Mouse (Mus musculus): ENCODE measurements around the gene Gm28048.

Gm28048 gene

GRCm38 (mm10) chr11:22950131-22950530 is 31.8 kb downstream of the Gm28048 start:
- no peak for DNase-seq (ENCODE audit: extremely low spot score)

DNA sequence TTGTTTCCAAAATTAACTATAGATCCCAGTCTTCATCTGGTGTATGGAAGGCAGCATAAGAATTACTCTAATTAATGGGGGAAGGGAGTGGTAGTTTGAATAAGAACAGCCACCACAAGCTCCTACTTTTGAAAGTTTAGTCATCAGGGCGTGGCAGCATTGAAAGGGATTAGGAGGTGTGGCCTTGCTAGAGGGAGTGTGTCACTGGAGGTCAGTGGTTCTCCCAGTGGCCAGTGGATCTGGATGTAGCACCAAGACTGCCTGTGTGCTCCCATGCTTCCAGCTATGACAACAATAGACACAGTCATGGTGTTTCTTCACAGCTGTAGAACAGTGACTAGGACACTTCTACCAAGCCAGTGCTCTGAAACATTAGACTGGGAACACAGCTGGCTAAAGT is 32.8 kb downstream of the Gm28048 start:
- DNase-seq (ENCODE audit: extremely low spot score): no peak

DNA sequence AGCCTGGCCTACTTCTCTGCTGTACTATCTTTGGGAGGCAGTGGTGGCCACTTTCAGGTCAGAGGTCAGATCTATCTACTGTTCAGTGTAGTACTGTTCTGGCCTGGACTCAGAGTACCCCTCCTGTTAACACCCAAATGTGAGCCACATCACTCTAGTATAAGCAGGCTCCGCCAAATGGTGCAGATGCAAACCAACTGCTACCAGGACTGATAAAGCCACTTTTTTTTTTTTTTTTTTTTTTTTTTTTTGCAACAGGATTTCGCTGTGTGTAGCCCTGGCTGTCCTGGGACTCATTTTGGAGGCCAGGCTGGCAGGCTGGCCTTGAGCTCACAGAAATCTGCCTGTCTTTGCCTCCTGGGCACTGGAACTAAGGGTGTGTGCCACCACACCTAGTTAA is 42.9 kb downstream of the Gm28048 start:
- no peak for DNase-seq (ENCODE audit: extremely low spot score)

- DNase-seq (ENCODE audit: extremely low spot score): no peak
Observed at GRCm38 (mm10) chr11:22937716-22938316, 44.1 kb downstream of the Gm28048 start.

- DNase-seq (ENCODE audit: extremely low spot score): no peak
Observed at GRCm38 (mm10) chr11:22936446-22937125, 45.3 kb downstream of the Gm28048 start.

DNA sequence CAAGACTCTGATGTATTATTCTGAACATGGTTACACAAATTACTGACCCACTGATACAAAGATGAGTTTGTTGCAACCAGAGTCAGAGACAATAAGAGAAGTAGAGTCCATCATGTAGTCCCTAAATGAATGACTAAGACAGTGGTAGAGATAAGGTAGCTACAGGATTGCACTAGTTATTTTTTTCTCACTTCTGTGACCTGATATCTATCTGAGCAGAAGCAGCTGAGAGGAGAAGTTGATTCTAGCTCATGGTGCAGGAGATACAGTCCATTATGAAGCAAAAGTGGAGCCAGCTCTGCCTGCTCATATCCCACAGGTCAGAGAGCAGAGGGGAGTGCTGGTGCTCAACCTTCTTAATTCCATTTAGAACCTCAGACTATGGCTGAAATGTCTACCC is 49.7 kb downstream of the Gm28048 start:
- no peak for DNase-seq (ENCODE audit: extremely low spot score)

DNA sequence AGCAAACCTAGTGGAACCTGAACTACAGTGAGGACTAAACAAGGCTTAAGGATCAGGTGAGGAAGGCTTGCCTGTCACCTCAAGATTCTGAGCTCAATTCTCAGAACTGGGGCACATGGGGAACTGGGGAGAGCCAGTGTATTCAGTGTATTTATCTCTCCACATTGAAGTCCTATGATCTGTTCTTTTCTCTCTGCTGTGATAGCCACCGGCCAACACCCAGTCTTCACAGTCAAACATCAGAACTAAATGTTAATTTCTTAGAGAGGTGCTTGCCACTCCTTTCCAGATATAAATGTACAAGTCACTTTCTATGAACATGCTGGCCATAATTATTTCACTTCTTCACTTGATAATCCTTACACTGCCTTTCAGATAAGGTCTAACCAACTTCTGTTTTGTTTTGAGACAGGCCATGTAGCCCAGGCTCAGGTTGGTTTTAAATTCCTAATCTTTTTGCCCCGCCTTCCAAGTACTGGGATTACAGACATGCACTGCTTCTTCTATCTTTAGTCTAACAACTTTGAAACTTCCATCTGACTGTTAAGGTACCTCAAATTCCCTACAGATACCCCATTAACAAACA is 50.5 kb downstream of the Gm28048 start:
- DNase-seq (ENCODE audit: extremely low spot score): no peak

- DNase-seq (ENCODE audit: extremely low spot score): no peak
Observed at GRCm38 (mm10) chr11:22930129-22930528, 51.8 kb downstream of the Gm28048 start.

- DNase-seq (ENCODE audit: extremely low spot score): no peak
Observed at GRCm38 (mm10) chr11:22928586-22929169, 53.2 kb downstream of the Gm28048 start.

DNA sequence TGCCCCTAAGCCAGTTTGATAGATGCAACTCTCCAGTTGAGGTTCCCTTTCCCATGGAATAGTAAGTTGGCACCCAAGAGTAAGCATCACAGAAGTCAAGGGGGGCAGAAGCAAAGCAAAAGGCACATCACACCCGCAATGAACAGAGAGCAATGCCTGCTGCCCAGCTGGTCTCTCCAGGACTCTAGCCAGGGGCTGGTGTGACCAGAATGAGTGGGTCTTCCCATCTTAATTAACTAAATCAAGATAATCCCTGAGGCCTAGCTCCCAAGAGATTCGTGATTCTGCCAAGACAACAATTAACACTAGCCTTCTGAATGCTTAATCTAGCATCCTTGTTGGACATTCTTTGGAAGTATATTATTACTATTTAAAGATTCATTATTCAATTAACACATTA is 58.3 kb downstream of the Gm28048 start:
- DNase-seq (ENCODE audit: extremely low spot score): no peak

DNA sequence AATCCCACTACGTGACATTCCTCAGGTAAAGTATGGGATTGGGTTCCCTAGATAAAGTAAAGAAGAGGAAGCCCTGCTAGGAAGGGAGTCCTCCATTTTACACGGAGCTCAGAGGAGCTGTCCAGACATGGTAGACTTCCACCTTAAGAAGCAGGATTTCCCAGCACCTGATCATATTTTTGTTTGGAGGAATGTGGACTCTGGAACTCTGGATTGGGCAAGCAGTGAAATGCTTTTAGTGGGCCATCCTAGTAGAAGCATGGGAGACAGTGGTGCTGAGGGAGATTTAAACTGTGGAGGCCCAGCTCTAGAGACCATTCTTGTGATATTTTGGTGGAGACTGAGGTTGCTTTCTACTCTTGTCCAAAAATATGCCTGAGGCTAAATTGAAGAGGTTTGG is 59.3 kb downstream of the Gm28048 start:
- DNase-seq (ENCODE audit: extremely low spot score): no peak

DNA sequence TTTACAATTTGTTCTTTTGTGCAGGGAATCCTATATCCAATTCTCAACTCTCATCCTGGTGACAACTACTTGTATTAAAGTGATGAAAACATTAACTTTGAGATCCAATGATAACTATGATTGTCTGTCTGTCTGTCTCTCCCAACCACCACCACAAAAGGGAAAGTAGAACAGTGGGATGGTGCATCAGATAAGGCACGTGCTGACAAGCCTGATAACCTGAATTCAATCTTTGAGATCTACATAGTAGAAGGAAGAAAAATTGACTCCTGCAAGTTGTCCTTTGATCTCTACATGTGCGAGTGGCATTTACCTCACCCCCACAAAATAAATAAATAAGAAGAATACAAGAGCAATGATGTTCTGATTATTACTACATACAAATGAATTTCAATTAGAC is 62.6 kb downstream of the Gm28048 start:
- no peak for DNase-seq (ENCODE audit: extremely low spot score)

DNA sequence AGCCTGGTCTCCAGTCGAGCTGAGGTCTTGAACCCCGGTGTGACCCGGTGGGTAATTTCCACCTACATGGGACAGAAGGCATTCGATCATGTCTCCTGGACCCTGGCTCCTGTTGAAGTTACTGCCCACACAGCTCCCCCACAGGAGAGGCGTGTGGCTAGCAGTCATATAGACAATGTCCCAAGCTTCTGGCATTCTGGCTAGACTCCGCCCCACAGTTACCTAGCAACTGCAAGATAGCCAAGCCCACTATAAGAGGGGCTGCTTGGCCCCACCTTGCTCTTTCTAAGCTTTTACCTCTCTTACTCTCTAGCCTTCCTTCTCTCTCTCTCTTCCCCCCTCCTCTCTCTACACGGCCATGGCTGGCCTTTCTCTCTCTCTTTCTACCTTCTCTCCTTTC is 64.1 kb downstream of the Gm28048 start:
- DNase-seq (ENCODE audit: extremely low spot score): no peak

GRCm38 (mm10) chr11:22913744-22914143 is 68.1 kb downstream of the Gm28048 start:
- DNase-seq (ENCODE audit: extremely low spot score): no peak

DNA sequence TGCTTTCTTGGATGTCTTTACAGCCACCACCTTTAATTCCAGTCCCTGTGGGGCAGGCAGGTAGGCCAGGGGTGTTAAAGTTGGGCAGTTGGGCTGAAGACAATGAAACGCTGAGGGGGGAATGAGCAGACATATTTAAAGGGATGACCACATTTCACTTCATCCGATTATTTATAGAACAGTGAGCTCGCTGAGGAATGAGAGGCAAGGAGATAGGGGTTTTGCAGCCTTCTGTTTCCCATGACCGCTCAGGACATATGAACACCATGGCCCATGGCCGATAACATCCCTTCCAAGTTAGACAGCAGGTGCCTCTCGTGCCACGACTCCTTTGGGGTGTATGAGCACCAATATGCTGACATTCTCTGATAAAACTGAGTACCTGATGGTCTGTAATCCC is 70.1 kb downstream of the Gm28048 start:
- no peak for DNase-seq (ENCODE audit: extremely low spot score)

GRCm38 (mm10) chr11:22906453-22906865 is 75.4 kb downstream of the Gm28048 start:
- DNase-seq (ENCODE audit: extremely low spot score): no peak

- no peak for DNase-seq (ENCODE audit: extremely low spot score)
Observed at GRCm38 (mm10) chr11:22902923-22903322, 79.0 kb downstream of the Gm28048 start.

- DNase-seq (ENCODE audit: extremely low spot score): no peak
Observed at GRCm38 (mm10) chr11:22900041-22900440, 81.8 kb downstream of the Gm28048 start.

DNA sequence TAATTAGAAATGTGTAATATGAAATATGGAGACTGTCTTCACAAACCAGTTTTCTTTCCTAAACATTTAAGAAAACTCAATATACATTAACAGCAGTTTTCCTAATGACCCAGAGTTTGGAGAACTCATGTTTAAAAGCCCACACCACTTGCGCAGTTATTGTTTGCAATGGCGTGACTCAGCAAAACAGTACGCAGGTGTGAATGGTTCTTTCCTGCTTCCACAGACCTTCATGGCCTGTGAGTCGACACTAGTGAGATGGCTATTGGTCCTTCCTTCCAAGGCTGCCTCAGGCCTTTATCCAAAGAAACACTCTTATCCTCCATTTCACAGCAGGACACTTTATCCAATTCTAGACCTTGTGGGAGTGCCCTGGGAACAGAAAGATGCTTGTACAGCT is 84.2 kb downstream of the Gm28048 start:
- DNase-seq (ENCODE audit: extremely low spot score): no peak

DNA sequence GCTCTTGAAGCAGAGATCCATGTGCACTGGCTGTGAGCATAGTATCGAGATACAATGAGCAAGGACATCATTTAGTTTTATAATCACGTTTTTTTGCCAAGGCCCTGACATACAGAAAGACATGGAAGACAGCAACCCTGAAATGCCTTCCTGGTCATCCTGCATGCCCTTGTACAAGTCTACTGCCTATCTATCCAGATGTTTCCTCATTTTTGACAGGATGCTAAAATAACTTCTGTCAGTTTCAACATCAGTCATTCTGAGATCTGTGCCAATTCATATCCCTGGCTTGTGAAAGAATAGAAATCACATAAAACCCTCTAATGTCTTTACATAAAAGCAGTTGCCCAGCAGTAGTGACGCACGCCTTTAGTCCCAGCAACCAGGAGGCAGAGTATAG is 84.8 kb downstream of the Gm28048 start:
- no peak for DNase-seq (ENCODE audit: extremely low spot score)

DNA sequence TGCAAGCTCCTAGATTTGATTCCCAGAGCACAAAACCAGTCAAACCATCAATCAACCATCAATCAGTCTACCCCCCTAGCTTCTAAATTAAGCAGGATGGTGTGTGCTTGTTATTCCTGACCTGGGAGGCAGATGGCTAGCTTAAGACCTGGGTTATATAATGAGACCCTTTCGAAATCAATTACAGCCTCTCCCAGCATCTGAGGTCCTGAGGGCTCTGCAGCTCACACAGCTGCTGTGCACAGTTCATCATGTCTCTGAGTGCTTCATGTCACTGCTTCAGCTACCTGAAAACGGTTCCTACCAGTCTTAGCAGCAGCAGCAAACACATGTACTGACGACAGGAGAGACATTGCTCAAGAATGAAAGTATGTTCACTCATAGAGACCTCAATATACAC is 88.8 kb downstream of the Gm28048 start:
- DNase-seq (ENCODE audit: extremely low spot score): no peak

GRCm38 (mm10) chr11:22892466-22892865 is 89.4 kb downstream of the Gm28048 start:
- DNase-seq (ENCODE audit: extremely low spot score): no peak

GRCm38 (mm10) chr11:22891876-22892275 is 90.0 kb downstream of the Gm28048 start:
- no peak for DNase-seq (ENCODE audit: extremely low spot score)

All from embryo, embryonic 9.5 days (tissue).